Mouse (Mus musculus): ENCODE data around the gene Celf6. TPM values are rescaled to one million over a fixed set of nuclear protein-coding genes. Genes with fewer than 3 reads are reported as not detected.

Gene Celf6
- polyA plus RNA-seq, 1 experiment from 2014 or later = 36.0 TPM

DNA sequence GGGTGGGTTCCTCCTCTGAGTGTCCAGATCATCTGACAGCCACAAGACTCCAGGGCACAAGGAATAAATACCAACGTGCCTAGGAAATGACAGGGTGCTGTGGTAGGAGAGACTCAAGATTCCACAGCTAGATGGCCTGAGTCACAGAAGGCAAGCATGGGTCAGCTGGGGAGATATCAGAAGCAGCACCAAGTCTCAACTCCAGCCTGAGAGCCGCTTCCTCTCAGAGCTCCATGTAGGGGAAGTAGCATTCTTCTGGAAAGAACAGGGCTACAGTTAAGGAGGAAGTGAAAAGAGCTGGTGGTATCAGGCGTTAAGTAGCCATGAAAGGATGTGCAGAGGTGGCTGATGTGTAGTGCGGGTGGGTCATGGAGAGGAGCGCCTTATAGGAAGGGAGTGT is 33.0 kb upstream of the Celf6 start:
- 84% methylated on average over 5 of the region's 5 CpGs for WGBS
- H3K36me3 ChIP-seq (replicated peaks; ENCODE audit: control insufficient read depth, insufficient read depth) = no peaks in the 10 kb centered on the region; the same call in 1 of the 2 replicates
- no peak for ATAC-seq (ENCODE audit: low FRiP score)

DNA sequence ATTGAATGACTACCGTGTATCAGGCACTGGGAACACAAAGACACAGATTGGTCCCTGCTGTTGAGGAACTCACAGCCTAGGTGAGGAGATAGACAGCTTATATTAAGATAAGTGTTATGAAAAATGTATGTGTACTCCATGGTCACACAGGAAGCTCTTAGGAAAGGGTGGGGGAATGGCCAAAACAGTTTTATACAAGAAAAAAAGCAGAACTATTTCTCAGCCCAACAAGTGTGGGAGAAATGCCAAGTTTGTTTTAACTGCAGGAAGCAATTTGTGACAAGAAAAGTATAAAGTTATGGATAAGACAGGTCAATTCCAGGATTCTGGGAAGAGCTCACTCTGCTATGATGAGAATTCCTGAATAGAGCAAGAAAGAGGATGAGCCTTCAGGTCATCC is 29.8 kb upstream of the Celf6 start:
- no peak overlapping the region for H3K9ac ChIP-seq

More for the DNA sequence above, 33.0 kb upstream of the Celf6 start:
- no peak overlapping the region for H3K4me3 ChIP-seq (replicated peaks; ENCODE audit: low read length)
- H3K4me1 ChIP-seq (replicated peaks; ENCODE audit: control insufficient read depth, insufficient read depth, low read length) = peaks cover 21% of the 10 kb centered on the region
- no peak for DNase-seq (ENCODE audit: low spot score)
- H3K27ac ChIP-seq = no peak overlapping the region
- H3K4me2 ChIP-seq (replicated peaks) = no peak overlapping the region
- no peaks in the 10 kb centered on the region for H3K9me3 ChIP-seq (ENCODE audit: control insufficient read depth, low read length)
- H3K27me3 ChIP-seq (ENCODE audit: control insufficient read depth, insufficient read depth, low read length) = no peaks in the 10 kb centered on the region
- H3K9ac ChIP-seq = no peak overlapping the region

DNA sequence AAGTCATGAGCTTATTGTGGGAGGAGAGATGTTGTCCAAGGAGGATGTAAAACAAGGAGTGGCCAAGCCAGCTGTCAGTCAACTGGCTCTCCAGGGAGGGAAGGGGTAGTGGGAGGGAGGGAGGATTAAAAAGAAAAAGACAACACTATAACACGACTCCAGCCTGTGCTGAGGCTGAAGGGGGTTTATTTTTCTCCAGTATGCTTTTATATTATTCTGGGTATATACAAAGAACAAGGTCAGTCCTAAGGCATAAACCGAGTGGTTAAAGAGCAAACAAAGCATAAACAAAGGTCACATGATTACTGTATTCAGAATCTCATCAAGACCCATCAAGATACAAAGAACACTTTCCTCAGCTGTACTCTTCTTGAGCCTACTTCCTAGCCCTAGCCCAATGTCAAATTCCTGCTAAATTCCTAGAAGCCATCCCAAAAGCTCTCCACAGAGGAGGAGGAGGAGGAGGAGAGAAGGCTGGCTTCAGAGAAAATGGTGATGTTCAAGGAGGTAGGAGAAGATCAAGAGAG is 28.7 kb upstream of the Celf6 start:
- Histone ChIP-seq H3K9ac (no peak overlapping the region), H3K4me2 (replicated peaks) (no peak overlapping the region), H3K4me1 (replicated peaks; ENCODE audit: control insufficient read depth, insufficient read depth, low read length) (no peaks in the 10 kb centered on the region), H3K9me3 (ENCODE audit: control insufficient read depth, low read length) (no peaks in the 10 kb centered on the region), H3K27ac (no peak overlapping the region), H3K27me3 (ENCODE audit: control insufficient read depth, insufficient read depth, low read length) (no peaks in the 10 kb centered on the region), H3K4me3 (replicated peaks; ENCODE audit: low read length) (no peak overlapping the region), H3K36me3 (replicated peaks; ENCODE audit: control insufficient read depth, insufficient read depth) (peaks cover 1% of the 10 kb centered on the region; the same call in 1 of the 2 replicates)
- DNase-seq (ENCODE audit: low spot score) (no peak), ATAC-seq (ENCODE audit: low FRiP score) (no peak)
- WGBS = 59% methylated on average over 2 of the region's 2 CpGs

More for the DNA sequence above, 29.8 kb upstream of the Celf6 start:
- Histone ChIP-seq H3K9me3 (ENCODE audit: control insufficient read depth, low read length) (no peaks in the 10 kb centered on the region), H3K27ac (no peak overlapping the region), H3K4me3 (replicated peaks; ENCODE audit: low read length) (no peak overlapping the region), H3K27me3 (ENCODE audit: control insufficient read depth, insufficient read depth, low read length) (no peaks in the 10 kb centered on the region), H3K4me1 (replicated peaks; ENCODE audit: control insufficient read depth, insufficient read depth, low read length) (peaks cover 1% of the 10 kb centered on the region; the same call in 1 of the 2 replicates), H3K36me3 (replicated peaks; ENCODE audit: control insufficient read depth, insufficient read depth) (no peaks in the 10 kb centered on the region; the same call in 1 of the 2 replicates), H3K4me2 (replicated peaks) (no peak overlapping the region)
- 93% methylated on average over 1 of the region's 1 CpGs for WGBS
- DNase-seq (ENCODE audit: low spot score) (no peak), ATAC-seq (ENCODE audit: low FRiP score) (no peak)

DNA sequence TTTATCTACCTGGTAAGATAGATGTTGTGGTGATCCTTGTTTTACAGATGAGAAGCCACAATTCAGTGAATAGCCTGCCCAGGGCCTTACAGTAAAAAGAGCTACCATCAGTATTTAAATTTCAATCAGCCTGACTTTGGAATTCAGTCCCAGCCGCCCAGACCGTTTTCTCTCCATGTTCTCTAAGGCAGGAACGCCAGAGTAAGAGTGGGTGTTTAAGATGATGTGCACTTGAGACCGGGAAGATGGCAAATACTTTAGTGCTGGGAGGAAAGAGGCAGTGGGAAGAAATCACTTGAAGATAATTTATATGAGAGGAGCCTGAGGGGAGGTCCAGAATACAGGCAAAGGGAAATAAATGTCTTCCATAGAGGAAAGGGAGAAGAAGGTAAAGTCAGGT is 27.6 kb upstream of the Celf6 start:
- ATAC-seq (ENCODE audit: low FRiP score) (no peak), DNase-seq (ENCODE audit: low spot score) (no peak)
- 90% methylated on average over 4 of the region's 4 CpGs for WGBS
- no peaks in the 10 kb centered on the region for H3K4me1 ChIP-seq (replicated peaks; ENCODE audit: control insufficient read depth, insufficient read depth, low read length)
- H3K9me3 ChIP-seq (ENCODE audit: control insufficient read depth, low read length) = no peaks in the 10 kb centered on the region
- no peak overlapping the region for H3K27ac ChIP-seq
- no peak overlapping the region for H3K9ac ChIP-seq
- no peak overlapping the region for H3K4me3 ChIP-seq (replicated peaks; ENCODE audit: low read length)
- H3K36me3 ChIP-seq (replicated peaks; ENCODE audit: control insufficient read depth, insufficient read depth) = peaks cover 11% of the 10 kb centered on the region
- no peak overlapping the region for H3K4me2 ChIP-seq (replicated peaks)
- H3K27me3 ChIP-seq (ENCODE audit: control insufficient read depth, insufficient read depth, low read length) = no peaks in the 10 kb centered on the region

DNA sequence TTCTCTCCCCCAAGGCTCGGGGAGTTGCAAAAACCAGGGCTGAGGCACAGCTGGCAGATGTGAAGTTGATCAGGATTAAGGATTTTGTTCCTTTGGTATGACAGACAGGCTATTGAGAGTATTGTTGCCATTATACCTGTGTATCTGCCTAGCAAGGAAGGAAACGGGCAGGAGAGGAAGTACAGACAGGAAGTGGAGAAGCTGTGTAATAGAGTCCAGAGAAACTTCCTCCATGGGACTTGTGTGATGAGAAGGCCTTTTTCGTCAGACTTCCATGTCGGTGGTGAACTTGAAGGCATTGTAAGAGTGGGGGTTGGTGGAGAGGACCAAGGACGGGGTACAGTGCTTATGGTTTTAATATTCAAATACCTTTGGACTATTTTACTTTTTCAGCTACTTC is 26.7 kb upstream of the Celf6 start:
- Histone ChIP-seq H3K4me1 (replicated peaks; ENCODE audit: control insufficient read depth, insufficient read depth, low read length) (no peaks in the 10 kb centered on the region), H3K4me2 (replicated peaks) (no peak overlapping the region), H3K9me3 (ENCODE audit: control insufficient read depth, low read length) (no peaks in the 10 kb centered on the region), H3K9ac (no peak overlapping the region), H3K27ac (no peak overlapping the region), H3K27me3 (ENCODE audit: control insufficient read depth, insufficient read depth, low read length) (no peaks in the 10 kb centered on the region), H3K36me3 (replicated peaks; ENCODE audit: control insufficient read depth, insufficient read depth) (peaks cover 17% of the 10 kb centered on the region), H3K4me3 (replicated peaks; ENCODE audit: low read length) (no peak overlapping the region)
- DNase-seq (ENCODE audit: low spot score) = no peak
- no peak for ATAC-seq (ENCODE audit: low FRiP score)
- 85% methylated on average over 5 of the region's 5 CpGs for WGBS

DNA sequence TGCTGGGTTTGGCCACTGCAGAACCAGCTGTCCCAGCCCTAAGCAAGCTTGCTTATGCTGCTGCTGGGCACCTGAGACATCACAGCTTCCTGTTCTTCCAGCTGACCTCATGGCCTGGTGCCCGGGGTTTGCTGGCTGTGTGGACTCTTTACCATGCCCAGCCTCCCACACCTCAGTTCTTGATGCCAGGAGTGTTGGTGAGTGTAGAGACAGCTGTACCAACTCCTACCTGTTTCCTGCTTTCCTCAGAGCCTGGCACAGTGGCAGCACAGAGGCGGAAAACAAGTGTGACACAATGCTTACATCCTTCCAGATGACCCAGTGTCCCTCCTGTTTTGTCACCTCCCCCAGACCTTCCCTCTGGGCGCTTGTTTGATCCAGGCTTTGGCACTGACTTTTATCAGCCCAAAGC is 26.1 kb upstream of the Celf6 start:
- Histone ChIP-seq H3K4me2 (replicated peaks) (no peak overlapping the region), H3K9ac (no peak overlapping the region), H3K27me3 (ENCODE audit: control insufficient read depth, insufficient read depth, low read length) (no peaks in the 10 kb centered on the region), H3K9me3 (ENCODE audit: control insufficient read depth, low read length) (no peaks in the 10 kb centered on the region), H3K27ac (no peak overlapping the region), H3K36me3 (replicated peaks; ENCODE audit: control insufficient read depth, insufficient read depth) (peaks cover 21% of the 10 kb centered on the region), H3K4me3 (replicated peaks; ENCODE audit: low read length) (no peak overlapping the region), H3K4me1 (replicated peaks; ENCODE audit: control insufficient read depth, insufficient read depth, low read length) (no peaks in the 10 kb centered on the region)
- ATAC-seq (ENCODE audit: low FRiP score) (no peak), DNase-seq (ENCODE audit: low spot score) (no peak)
- WGBS = 89% methylated on average over 3 of the region's 3 CpGs

DNA sequence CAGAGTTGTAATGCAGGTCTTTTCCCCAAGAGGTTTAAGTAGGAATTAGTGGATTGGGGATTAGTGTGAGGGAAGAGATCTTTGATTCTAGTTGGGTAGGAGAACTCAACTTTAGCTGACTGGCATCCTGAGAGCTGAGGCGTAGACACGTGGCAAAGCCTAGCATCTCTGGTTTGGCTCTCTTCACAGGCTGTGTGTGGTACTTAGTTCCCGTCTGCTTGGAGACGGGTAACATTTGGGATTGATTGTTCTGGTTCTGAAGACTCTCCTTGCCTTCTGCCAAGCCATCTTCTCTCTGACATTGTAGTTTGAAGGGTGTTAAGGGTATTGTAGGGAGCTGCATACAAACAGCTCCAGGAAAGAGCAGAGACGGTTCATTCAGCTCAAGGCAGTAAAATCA is 25.1 kb upstream of the Celf6 start:
- H3K27ac ChIP-seq = no peak overlapping the region
- ATAC-seq (ENCODE audit: low FRiP score) (no peak), DNase-seq (ENCODE audit: low spot score) (no peak)
- no peak overlapping the region for H3K9ac ChIP-seq
- 85% methylated on average over 5 of the region's 5 CpGs for WGBS
- no peaks in the 10 kb centered on the region for H3K4me1 ChIP-seq (replicated peaks; ENCODE audit: control insufficient read depth, insufficient read depth, low read length)
- H3K27me3 ChIP-seq (ENCODE audit: control insufficient read depth, insufficient read depth, low read length) = no peaks in the 10 kb centered on the region
- no peaks in the 10 kb centered on the region for H3K9me3 ChIP-seq (ENCODE audit: control insufficient read depth, low read length)
- H3K4me3 ChIP-seq (replicated peaks; ENCODE audit: low read length) = no peak overlapping the region
- H3K4me2 ChIP-seq (replicated peaks) = no peak overlapping the region
- peaks cover 31% of the 10 kb centered on the region for H3K36me3 ChIP-seq (replicated peaks; ENCODE audit: control insufficient read depth, insufficient read depth)

DNA sequence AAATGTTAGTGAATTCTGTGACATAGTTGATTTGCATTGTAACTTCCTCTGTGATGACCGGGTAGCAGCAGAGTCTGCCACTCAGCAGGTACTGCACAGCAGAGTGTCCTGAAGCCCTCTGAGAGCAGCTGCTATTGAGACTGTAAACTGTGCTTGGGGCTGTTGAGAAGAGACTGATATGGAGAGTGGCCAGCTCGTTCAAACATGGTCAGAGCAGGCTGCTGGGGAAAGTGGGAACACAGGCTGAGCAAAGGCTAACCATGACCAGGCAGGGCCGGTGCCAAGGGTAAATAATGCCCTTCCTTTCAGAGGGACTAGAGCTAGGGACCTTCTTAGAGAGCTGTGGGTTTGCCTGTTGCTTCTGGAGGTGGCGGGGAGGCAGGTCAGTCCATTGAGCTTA is 24.0 kb upstream of the Celf6 start:
- WGBS = 93% methylated on average over 4 of the region's 4 CpGs
- Histone ChIP-seq H3K9me3 (ENCODE audit: control insufficient read depth, low read length) (no peaks in the 10 kb centered on the region), H3K4me2 (replicated peaks) (no peak overlapping the region), H3K36me3 (replicated peaks; ENCODE audit: control insufficient read depth, insufficient read depth) (peaks cover 42% of the 10 kb centered on the region), H3K4me3 (replicated peaks; ENCODE audit: low read length) (no peak overlapping the region), H3K27ac (no peak overlapping the region), H3K27me3 (ENCODE audit: control insufficient read depth, insufficient read depth, low read length) (no peaks in the 10 kb centered on the region), H3K9ac (no peak overlapping the region), H3K4me1 (replicated peaks; ENCODE audit: control insufficient read depth, insufficient read depth, low read length) (no peaks in the 10 kb centered on the region)
- DNase-seq (ENCODE audit: low spot score) = no peak
- ATAC-seq (ENCODE audit: low FRiP score) = no peak

DNA sequence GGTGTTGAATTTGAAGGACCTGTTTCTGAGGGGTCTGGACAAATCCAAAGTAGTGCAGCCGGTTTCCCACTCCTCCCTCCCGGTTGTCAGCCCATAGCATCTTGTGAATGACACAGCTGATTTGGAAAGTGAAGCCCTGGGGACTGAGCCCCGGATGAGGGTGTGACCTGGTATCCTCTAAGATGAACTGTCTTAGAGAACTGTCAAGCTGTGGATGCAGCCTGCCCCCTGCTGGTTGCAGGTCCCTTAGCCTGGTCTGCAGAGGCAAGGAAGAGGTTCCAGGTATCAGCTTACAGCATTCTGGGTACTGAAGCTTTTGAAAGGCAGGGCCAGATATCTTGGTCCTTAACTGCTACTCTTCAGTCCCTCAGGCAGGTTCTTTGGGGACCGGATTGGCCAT is 12.1 kb upstream of the Celf6 start:
- no peaks in the 10 kb centered on the region for H3K27me3 ChIP-seq (ENCODE audit: control insufficient read depth, insufficient read depth, low read length)
- DNase-seq (ENCODE audit: low spot score) = peak; percentile 69
- no peak overlapping the region for H3K4me3 ChIP-seq (replicated peaks; ENCODE audit: low read length)
- no peak overlapping the region for H3K9ac ChIP-seq
- H3K9me3 ChIP-seq (ENCODE audit: control insufficient read depth, low read length) = no peaks in the 10 kb centered on the region
- no peaks in the 10 kb centered on the region for H3K4me1 ChIP-seq (replicated peaks; ENCODE audit: control insufficient read depth, insufficient read depth, low read length)
- no peak overlapping the region for H3K27ac ChIP-seq
- 24% methylated on average over 4 of the region's 4 CpGs for WGBS
- no peak overlapping the region for H3K4me2 ChIP-seq (replicated peaks)
- peaks cover 46% of the 10 kb centered on the region for H3K36me3 ChIP-seq (replicated peaks; ENCODE audit: control insufficient read depth, insufficient read depth)
- ATAC-seq (ENCODE audit: low FRiP score) = no peak

DNA sequence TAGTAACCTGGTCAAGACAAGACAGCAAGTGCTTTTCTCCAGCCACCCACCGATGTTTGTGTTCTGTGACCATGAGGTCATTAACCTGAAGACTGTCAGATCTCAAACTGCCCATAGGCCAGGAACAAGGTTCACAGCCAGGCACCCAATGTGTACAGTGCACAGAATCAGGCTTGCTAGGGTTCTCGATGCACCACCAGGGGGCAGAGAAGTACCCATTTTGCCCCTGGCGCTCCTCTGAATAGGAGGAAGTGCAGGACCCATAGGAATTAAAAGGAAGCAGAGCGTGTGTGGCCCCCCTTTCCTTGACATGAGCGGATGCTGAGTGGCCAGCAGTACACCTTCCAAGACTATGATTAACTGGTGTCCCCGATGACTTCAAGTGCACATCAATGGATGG is 10.6 kb upstream of the Celf6 start:
- Histone ChIP-seq H3K9me3 (ENCODE audit: control insufficient read depth, low read length) (no peaks in the 10 kb centered on the region), H3K27me3 (ENCODE audit: control insufficient read depth, insufficient read depth, low read length) (no peaks in the 10 kb centered on the region), H3K27ac (no peak overlapping the region), H3K4me2 (replicated peaks) (no peak overlapping the region), H3K36me3 (replicated peaks; ENCODE audit: control insufficient read depth, insufficient read depth) (peaks cover 31% of the 10 kb centered on the region), H3K4me3 (replicated peaks; ENCODE audit: low read length) (no peak overlapping the region), H3K4me1 (replicated peaks; ENCODE audit: control insufficient read depth, insufficient read depth, low read length) (no peaks in the 10 kb centered on the region), H3K9ac (no peak overlapping the region)
- no peak for ATAC-seq (ENCODE audit: low FRiP score)
- DNase-seq (ENCODE audit: low spot score) = peak; percentile 67
- 36% methylated on average over 6 of the region's 6 CpGs for WGBS

Measured in hindbrain, embryonic 14.5 days (tissue).